Mouse (Mus musculus) cortical plate, adult 2 months (tissue): ENCODE measurements around the gene Vps36.

Experiments used
- CTCF ChIP-seq: fragments of 200-500 bp; IDR thresholded peaks from 2 replicates; pipeline ENCODE4 v1.5.1; 2011; ENCODE audit warnings: mild to moderate bottlenecking, control low read depth, low read length; ENCODE audit not compliant: insufficient read depth; ENCODE audit errors: extremely low read depth
- POLR2A ChIP-seq: fragments of 200-500 bp; IDR thresholded peaks from 2 replicates; pipeline ENCODE4 v1.6.1; 2011; ENCODE audit warnings: mild to moderate bottlenecking, low read length, control low read depth; ENCODE audit not compliant: insufficient read depth; ENCODE audit errors: extremely low read depth

- TF ChIP-seq POLR2A: no peak
- no peak for TF ChIP-seq CTCF
Measured at GRCm38 (mm10) chr8:22245663-22246062, 53.1 kb downstream of the Vps36 start.
